Mouse (Mus musculus) splenic B cell, adult 2 months (primary cell): ENCODE data around the gene Lsg1.
A peak's percentile ranks its signal among the peaks of the same experiment; 100 is the strongest.

Experiments used
- DNase-seq: peaks from one replicate; pipeline ENCODE4 v3.0.0-alpha.2; 2011; ENCODE audit warnings: low read depth, low spot score
- H3K27me3 ChIP-seq: 2 replicates; pipeline ENCODE4 v1.6.1; 2012; ENCODE audit warnings: mild to moderate bottlenecking, low read length, moderate library complexity, mixed read lengths; ENCODE audit not compliant: control insufficient read depth, poor library complexity, insufficient read depth, severe bottlenecking
- H3K36me3 ChIP-seq: 2 replicates; pipeline ENCODE4 v1.6.1; 2012; ENCODE audit warnings: mild to moderate bottlenecking, low read length, moderate library complexity, mixed read lengths; ENCODE audit not compliant: control insufficient read depth, poor library complexity, insufficient read depth, severe bottlenecking

The Lsg1 gene

DNA sequence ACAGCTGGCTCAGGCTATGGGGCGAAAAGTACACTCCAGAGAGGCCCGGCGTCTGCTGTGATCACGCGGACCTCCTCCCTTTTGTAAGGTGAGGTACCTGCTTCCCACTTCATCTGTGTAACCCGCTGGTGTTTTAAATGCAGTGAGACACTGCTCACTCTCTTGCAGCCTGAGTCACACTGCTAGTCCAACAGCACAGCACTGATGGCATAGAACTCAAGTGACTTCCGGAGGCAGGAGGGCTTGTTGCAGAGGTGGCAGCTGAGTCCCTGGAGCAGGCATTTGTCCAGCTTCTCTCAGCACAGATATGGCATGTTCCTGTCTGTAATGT, 17.4 kb upstream of the Lsg1 start:
- Histone ChIP-seq H3K27me3 (no peaks in the 10 kb centered on the region), H3K36me3 (no peaks in the 10 kb centered on the region; the same call in 1 of the 2 replicates)
- DNase-seq, result peak; percentile 44

- no peaks in the 10 kb centered on the region; the same call in 1 of the 2 replicates for H3K36me3 ChIP-seq
- no peak for DNase-seq
- no peaks in the 10 kb centered on the region for H3K27me3 ChIP-seq
Measured at GRCm38 (mm10) chr16:30604061-30604806, 16.8 kb upstream of the Lsg1 start.

DNA sequence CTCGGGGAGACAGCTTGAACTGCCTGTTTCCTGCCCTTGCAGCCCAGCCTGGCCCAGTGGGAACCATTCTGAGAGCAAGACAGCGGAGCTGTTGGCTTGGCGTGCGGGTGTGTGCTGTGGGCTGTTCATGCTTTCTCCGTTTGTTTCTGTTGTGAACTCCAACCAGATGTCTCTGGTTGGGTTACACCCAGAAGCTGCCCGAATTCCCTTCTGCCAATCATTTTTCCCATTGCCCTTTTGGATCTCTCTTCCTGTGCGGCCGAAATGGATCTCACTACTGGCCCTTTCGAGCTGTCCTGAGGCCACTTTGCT, 16.1 kb upstream of the Lsg1 start:
- no peak for DNase-seq

DNA sequence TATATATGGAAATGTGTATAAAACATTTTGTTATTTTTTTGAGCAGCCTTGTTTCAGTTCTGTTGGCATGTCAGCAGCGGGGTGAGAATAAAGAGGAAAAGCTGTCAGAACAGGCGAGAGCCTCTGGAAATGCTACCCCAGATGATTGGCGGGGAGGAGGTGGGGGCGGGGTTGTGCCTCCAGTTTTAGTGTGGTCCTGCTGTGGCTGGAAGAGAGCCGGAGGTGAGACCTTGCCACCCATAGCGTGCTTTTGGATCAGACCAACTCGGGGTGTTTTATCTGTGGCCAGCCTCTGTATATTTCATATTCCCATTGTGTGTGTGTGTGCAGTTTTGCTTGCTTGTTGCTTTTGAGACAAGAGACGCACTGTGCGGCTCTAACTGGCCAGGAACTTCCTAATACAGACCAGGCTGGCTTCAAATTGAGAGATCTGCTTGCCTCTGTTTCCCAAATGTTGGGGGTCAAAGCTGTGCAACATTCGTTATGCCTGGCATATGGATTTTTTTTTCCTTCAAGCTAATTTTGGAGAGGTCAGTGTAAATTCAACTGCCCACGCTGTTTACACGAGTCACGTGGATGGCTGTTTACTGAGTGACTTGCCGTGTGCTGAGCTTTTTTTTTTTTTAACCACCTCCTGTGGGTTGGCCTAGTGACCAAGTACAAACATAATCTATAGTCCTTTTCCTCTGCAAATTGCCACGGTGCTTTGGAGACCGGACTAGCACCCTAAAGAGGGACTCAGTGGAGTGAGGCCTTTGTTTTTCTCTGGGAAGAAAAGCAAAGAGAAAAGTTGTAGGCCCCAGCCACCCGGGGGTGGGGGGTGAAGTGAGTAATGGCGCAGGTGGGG, 15.5 kb upstream of the Lsg1 start:
- peak; percentile 48 for DNase-seq
- Histone ChIP-seq H3K27me3 (no peaks in the 10 kb centered on the region), H3K36me3 (no peaks in the 10 kb centered on the region; the same call in 1 of the 2 replicates)

More for the DNA sequence above, 16.1 kb upstream of the Lsg1 start:
- no peaks in the 10 kb centered on the region; the same call in 1 of the 2 replicates for H3K36me3 ChIP-seq
- H3K27me3 ChIP-seq, result no peaks in the 10 kb centered on the region

DNA sequence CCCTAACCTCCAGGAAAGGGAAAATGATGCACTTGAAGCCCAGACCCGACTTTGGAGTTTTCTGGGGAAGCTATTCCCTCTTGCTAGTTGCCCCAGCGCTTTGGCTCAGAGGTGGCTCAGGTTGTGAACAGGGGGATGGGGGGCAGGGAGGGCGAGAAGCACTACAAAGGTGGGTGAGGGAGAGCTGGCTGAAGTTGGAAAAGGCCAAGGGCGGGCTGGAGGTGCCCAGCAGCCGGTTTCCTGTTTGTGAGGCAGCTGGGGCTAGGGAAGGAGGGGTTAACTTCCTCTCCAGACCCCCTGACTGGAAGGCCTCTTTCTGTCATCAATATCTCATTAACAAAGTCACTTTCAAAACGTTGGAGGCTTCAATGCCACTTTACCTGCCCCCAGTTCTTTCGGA, 14.6 kb upstream of the Lsg1 start:
- Histone ChIP-seq H3K36me3 (no peaks in the 10 kb centered on the region; the same call in 1 of the 2 replicates), H3K27me3 (no peaks in the 10 kb centered on the region)
- peak; percentile 56 for DNase-seq

DNA sequence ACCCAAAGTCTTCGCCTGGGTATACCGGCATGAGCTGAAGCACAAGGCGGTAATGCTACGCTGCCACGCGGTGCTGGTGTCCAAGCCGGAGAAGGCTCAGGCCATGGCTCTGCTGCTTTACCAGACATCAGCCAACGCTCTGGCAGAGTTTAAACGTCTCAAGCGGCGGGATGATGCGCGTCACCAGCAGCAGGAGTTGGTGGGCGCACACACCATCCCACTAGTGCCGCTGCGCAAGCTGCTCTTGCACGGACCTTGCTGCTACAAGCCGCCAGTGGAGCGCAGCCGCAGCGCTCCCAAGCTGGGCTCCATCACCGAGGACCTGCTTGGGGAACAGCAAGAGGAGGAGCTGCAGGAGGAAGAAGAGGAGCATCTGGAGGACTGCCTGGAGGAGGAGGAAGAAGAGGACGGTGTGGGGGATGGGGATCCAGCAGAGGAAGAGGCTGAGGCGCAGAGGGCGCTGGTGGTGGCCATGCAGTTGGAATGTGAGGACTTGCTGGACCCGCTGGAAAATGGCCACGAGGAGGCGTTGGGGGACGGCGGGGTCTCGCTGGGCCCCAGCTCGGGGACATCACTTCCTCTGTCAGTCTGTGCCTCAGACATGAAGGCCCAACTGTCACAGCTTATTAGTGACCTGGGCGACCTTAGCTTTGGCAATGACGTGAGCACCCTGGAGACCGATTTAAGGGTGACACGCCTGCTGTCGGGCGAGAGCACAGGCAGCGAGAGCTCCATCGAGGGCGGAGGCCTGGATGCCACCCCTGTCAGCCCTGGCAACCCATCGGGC, 13.8 kb upstream of the Lsg1 start:
- Histone ChIP-seq H3K36me3 (no peaks in the 10 kb centered on the region; the same call in 1 of the 2 replicates), H3K27me3 (no peaks in the 10 kb centered on the region)
- peak; percentile 86 for DNase-seq

DNA sequence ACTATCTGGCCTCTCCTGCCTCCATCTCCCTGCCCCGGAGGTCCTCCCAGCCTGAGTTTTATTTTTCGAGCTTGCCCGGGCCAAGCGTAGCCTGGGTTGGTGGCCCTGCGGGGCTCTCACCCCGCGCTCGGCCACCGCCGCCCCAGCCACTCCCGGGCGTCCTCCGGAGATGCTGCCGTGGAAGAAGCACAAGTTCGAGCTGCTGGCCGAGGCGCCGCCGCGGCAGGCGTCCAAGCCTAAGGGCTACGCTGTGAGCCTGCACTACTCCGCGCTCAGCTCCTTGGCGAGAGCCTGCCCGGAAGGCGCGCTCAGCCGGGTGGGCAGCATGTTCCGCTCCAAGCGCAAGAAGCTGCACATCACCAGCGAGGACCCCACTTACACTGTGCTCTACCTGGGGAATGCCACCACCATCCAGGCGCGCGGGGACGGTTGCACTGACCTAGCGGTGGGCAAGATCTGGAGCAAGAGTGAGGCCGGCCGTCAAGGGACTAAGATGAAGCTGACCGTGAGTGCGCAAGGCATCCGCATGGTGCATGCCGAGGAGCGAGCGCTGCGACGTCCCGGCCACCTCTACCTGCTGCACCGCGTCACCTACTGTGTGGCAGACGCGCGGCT, 13.1 kb upstream of the Lsg1 start:
- H3K27me3 ChIP-seq, result no peaks in the 10 kb centered on the region
- no peaks in the 10 kb centered on the region; the same call in 1 of the 2 replicates for H3K36me3 ChIP-seq
- peak; percentile 61 for DNase-seq

- Histone ChIP-seq H3K27me3 (no peaks in the 10 kb centered on the region), H3K36me3 (no peaks in the 10 kb centered on the region; the same call in 1 of the 2 replicates)
- DNase-seq, result peak; percentile 97
Measured at GRCm38 (mm10) chr16:30599491-30600268, 12.3 kb upstream of the Lsg1 start, which contains the start of gene Fam43a. Gene Fam43a, plus strand, starts transcription at chr16:30599723.

DNA sequence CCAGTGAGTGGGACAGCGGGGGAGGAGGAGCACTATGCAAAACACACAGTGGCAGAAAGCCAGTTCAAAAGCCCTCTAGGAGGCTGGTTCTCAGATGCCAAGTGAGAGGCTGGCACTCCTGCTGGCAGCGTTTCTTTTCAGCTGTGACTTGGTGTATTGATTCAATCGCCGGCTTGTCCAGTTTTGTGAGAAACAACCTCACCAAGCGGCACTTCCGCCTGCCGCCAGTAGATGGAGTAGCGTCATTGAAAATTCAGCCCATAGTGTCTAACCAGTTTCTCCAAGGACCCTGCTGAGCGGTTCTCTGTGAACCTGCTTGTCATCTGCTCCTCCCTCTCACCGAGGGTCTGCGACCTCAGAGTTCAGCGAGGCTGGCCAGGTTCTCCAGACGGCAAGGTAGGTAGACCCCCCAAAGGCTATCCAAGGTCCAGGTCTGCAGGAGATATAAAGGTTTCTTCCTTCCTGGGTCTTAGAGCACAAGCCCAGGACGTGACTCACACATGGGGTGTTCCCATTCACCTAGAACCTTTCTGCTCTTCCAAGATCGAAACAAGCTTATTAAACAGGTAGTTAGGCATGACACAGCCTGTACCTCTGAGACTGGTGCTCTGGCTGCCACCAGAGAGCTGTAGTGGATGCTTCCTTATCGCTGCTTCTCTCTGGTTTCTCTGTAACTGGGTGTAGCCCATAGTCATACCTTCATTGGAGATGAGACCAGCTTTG, 9.7 kb upstream of the Lsg1 start:
- Histone ChIP-seq H3K27me3 (no peaks in the 10 kb centered on the region), H3K36me3 (no peaks in the 10 kb centered on the region; the same call in 1 of the 2 replicates)
- DNase-seq, result peak; percentile 91

DNA sequence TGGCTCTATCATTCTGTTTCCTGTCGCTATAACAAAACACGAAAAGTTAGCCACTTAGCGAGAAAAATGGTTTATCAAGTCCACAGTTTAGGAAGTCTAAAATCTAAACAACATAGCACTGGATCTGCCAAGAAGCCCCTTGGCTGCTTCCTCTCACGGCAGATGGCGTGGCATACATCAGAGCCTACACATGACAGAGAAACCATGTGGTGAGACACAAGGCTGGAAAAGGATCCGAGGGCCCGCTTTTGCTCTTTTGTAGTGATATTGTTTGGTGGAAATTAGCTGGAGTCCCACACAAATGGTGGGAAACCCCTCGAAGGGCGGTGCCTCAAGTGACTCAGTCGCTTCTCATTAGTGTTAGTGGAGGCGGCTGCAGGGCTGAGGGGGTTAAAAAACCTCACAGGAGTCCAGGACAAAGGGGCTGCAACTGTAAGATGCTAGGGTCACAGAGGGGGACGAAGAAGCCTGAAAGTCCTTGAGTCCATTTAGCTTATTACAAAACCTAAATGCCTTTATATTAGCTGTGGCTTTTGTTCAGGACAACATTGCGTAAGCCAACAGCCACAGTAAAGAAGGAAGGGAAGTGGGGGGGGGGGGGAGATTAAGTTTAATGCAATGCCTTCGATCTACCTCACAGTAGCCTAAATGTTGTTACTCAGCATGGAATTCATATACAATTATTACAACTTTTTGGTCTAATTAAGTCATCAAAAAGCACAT, 8.6 kb upstream of the Lsg1 start:
- H3K36me3 ChIP-seq, result no peaks in the 10 kb centered on the region
- no peaks in the 10 kb centered on the region for H3K27me3 ChIP-seq
- no peak for DNase-seq

GRCm38 (mm10) chr16:30595356-30595755, 8.0 kb upstream of the Lsg1 start:
- no peaks in the 10 kb centered on the region for H3K36me3 ChIP-seq
- no peak for DNase-seq
- no peaks in the 10 kb centered on the region for H3K27me3 ChIP-seq

DNA sequence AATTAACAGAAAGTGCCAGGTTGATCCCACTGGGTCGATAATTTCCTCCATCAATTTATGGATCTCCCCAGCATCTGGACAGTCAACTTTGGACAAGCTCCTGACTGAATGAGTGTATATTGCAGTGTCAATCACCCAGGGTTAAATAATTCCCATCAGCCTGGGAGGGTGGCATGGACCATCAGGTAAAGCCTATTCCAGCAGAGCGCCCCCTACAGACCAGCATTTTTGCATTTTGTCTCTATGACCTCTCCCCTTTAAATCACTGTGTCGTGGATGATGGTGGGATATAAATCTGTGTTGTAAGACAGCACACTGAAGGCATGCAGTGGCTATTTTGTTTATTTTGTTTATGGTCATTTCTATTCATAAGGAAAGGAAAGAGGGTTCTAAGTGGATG, 4.6 kb upstream of the Lsg1 start:
- Histone ChIP-seq H3K36me3 (no peaks in the 10 kb centered on the region), H3K27me3 (no peaks in the 10 kb centered on the region)
- DNase-seq, result peak; percentile 27
